Mouse (Mus musculus) lung, postnatal 0 days (tissue): ENCODE data around the gene Clstn2. TPM values are rescaled to one million over a fixed set of nuclear protein-coding genes. Genes with fewer than 3 reads are reported as not detected.

Experiments
- ATAC-seq: fragments of 200-750 bp; cut with Nextera tagmentation; 2 replicates; pipeline ENCODE4 v1.8.0; 2017; ENCODE audit warnings: moderate library complexity
- DNase-seq: peaks from one replicate; pipeline ENCODE4 v3.0.0-alpha.2; 2016; ENCODE audit warnings: low spot score
- H3K27ac ChIP-seq: fragments of 300-500 bp; sonication (generic); 2 replicates; pipeline ENCODE4 v1.5.1; 2014; ENCODE audit warnings: antibody characterized with exemption, mild to moderate bottlenecking, low read length, mixed read lengths
- H3K27me3 ChIP-seq: fragments of 300-500 bp; sonication (generic); replicated peaks from 2 replicates; pipeline ENCODE4 v1.6.1; 2014; ENCODE audit warnings: low read length, mixed read lengths; ENCODE audit not compliant: insufficient read depth
- H3K36me3 ChIP-seq: fragments of 300-500 bp; sonication (generic); 2 replicates; pipeline ENCODE4 v1.6.1; 2014; ENCODE audit warnings: low read length, mixed read lengths; ENCODE audit not compliant: insufficient read depth
- H3K4me1 ChIP-seq: fragments of 300-500 bp; sonication (generic); 2 replicates; pipeline ENCODE4 v1.6.1; 2014; ENCODE audit warnings: antibody characterized with exemption, low read depth, low read length, mixed read lengths; ENCODE audit not compliant: insufficient read depth
- H3K4me2 ChIP-seq: fragments of 300-500 bp; sonication (generic); replicated peaks from 2 replicates; pipeline ENCODE4 v1.6.1; 2014; ENCODE audit warnings: low read depth, mild to moderate bottlenecking, low read length, moderate library complexity, mixed read lengths
- H3K4me3 ChIP-seq: fragments of 300-500 bp; sonication (generic); 2 replicates; pipeline ENCODE4 v1.5.1; 2014; ENCODE audit warnings: low read depth, low read length
- H3K9ac ChIP-seq: fragments of 300-500 bp; sonication (generic); replicated peaks from 2 replicates; pipeline ENCODE4 v1.6.1; 2014; ENCODE audit warnings: low read depth, mild to moderate bottlenecking
- H3K9me3 ChIP-seq: fragments of 300-500 bp; sonication (generic); 2 replicates; pipeline ENCODE4 v1.6.1; 2016; ENCODE audit warnings: low read length, mixed read lengths
- CTCF ChIP-seq: IDR thresholded peaks from 2 replicates; pipeline ENCODE4 v1.5.1; 2016; ENCODE audit warnings: antibody characterized with exemption, mild to moderate bottlenecking
- EP300 ChIP-seq: IDR thresholded peaks from 2 replicates; pipeline ENCODE4 v1.6.1; 2016; ENCODE audit warnings: antibody characterized with exemption, mild to moderate bottlenecking, control low read depth
- WGBS: fragments of 180-500 bp; shearing (Covaris S2); extraction: QIAGEN DNeasy Blood & Tissue Kit; methylation state at CpG from one replicate; pipeline ENCODE4 v1.1.7; 2014; 5-methylcytosine and 5-hydroxymethylcytosine counted together
- polyA plus RNA-seq: library from polyadenylated mRNA; unstranded; fragments of >200 nt; fragmentation: Nextera tagmentation; extraction: Ambion mirVana; gene quantifications from 2 replicates; pipeline ENCODE4 v1.2.1, GENCODE M21; 2015

Clstn2 gene
- polyA plus RNA-seq, 1 experiment from 2014 or later, result 2.8 TPM

- no peaks in the 10 kb centered on the region for H3K36me3 ChIP-seq
- H3K9ac ChIP-seq, result no peak overlapping the region
- ATAC-seq (no peak), DNase-seq (no peak)
- no peak for TF ChIP-seq CTCF
- no peak for TF ChIP-seq EP300
- H3K4me2 ChIP-seq, result no peak overlapping the region
- no peaks in the 10 kb centered on the region for H3K4me1 ChIP-seq
- no peak overlapping the region for H3K27ac ChIP-seq
- H3K4me3 ChIP-seq, result no peak overlapping the region
- no peaks in the 10 kb centered on the region for H3K9me3 ChIP-seq
- H3K27me3 ChIP-seq, result no peaks in the 10 kb centered on the region
- WGBS, result 71% methylated on average over 3 of the region's 3 CpGs
Measured at GRCm38 (mm10) chr9:97699983-97700382, 333.0 kb downstream of the Clstn2 start.

GRCm38 (mm10) chr9:97699020-97699419, 334.0 kb downstream of the Clstn2 start:
- WGBS, result 73% methylated on average over 2 of the region's 2 CpGs
- no peaks in the 10 kb centered on the region for H3K9me3 ChIP-seq

GRCm38 (mm10) chr9:97698071-97698470, 334.9 kb downstream of the Clstn2 start:
- TF ChIP-seq EP300, result no peak
- WGBS, result 80% methylated on average over 10 of the region's 10 CpGs
- no peak for ATAC-seq

More at GRCm38 (mm10) chr9:97699020-97699419, 334.0 kb downstream of the Clstn2 start:
- Histone ChIP-seq H3K4me1 (no peaks in the 10 kb centered on the region), H3K9ac (no peak overlapping the region), H3K36me3 (no peaks in the 10 kb centered on the region), H3K4me2 (no peak overlapping the region), H3K27me3 (no peaks in the 10 kb centered on the region), H3K27ac (no peak overlapping the region), H3K4me3 (no peak overlapping the region)
- TF ChIP-seq CTCF, result no peak
- TF ChIP-seq EP300, result no peak
- no peak for ATAC-seq
- DNase-seq, result no peak

GRCm38 (mm10) chr9:97696655-97697235, 336.2 kb downstream of the Clstn2 start:
- Histone ChIP-seq H3K27me3 (no peaks in the 10 kb centered on the region), H3K27ac (no peak overlapping the region), H3K4me1 (no peaks in the 10 kb centered on the region), H3K9me3 (no peaks in the 10 kb centered on the region), H3K4me2 (no peak overlapping the region), H3K36me3 (no peaks in the 10 kb centered on the region), H3K9ac (no peak overlapping the region), H3K4me3 (no peak overlapping the region)
- DNase-seq (no peak), ATAC-seq (no peak)
- no peak for TF ChIP-seq CTCF
- WGBS, result 69% methylated on average over 5 of the region's 5 CpGs

More at GRCm38 (mm10) chr9:97698071-97698470, 334.9 kb downstream of the Clstn2 start:
- H3K36me3 ChIP-seq, result no peaks in the 10 kb centered on the region
- H3K4me2 ChIP-seq, result no peak overlapping the region
- H3K4me3 ChIP-seq, result no peak overlapping the region
- no peak for DNase-seq
- no peaks in the 10 kb centered on the region for H3K27me3 ChIP-seq
- no peak overlapping the region for H3K9ac ChIP-seq
- no peaks in the 10 kb centered on the region for H3K4me1 ChIP-seq
- no peaks in the 10 kb centered on the region for H3K9me3 ChIP-seq
- no peak overlapping the region for H3K27ac ChIP-seq

GRCm38 (mm10) chr9:97695278-97695677, 337.7 kb downstream of the Clstn2 start:
- Histone ChIP-seq H3K9ac (no peak overlapping the region), H3K4me1 (no peaks in the 10 kb centered on the region), H3K4me3 (no peak overlapping the region), H3K27ac (no peak overlapping the region), H3K4me2 (no peak overlapping the region), H3K27me3 (no peaks in the 10 kb centered on the region), H3K9me3 (no peaks in the 10 kb centered on the region), H3K36me3 (no peaks in the 10 kb centered on the region)
- TF ChIP-seq CTCF (no peak), EP300 (no peak)
- DNase-seq (peak; percentile 18), ATAC-seq (no peak)
- WGBS, result 26% methylated on average over 1 of the region's 1 CpGs

GRCm38 (mm10) chr9:97686826-97687425, 346.1 kb downstream of the Clstn2 start:
- no peaks in the 10 kb centered on the region for H3K27me3 ChIP-seq
- TF ChIP-seq CTCF, result no peak
- TF ChIP-seq EP300, result no peak

More at GRCm38 (mm10) chr9:97686826-97687425, 346.1 kb downstream of the Clstn2 start:
- no peak overlapping the region for H3K9ac ChIP-seq
- no peaks in the 10 kb centered on the region for H3K9me3 ChIP-seq
- no peaks in the 10 kb centered on the region for H3K36me3 ChIP-seq
- H3K27ac ChIP-seq, result no peak overlapping the region
- no peak overlapping the region for H3K4me2 ChIP-seq
- 58% methylated on average over 4 of the region's 4 CpGs for WGBS
- H3K4me1 ChIP-seq, result no peaks in the 10 kb centered on the region
- DNase-seq (peak; percentile 24), ATAC-seq (no peak; the same call in 1 of the 2 replicates)
- H3K4me3 ChIP-seq, result no peak overlapping the region
